Mouse (Mus musculus): ENCODE data around the gene Pfdn4.

GRCm38 (mm10) chr2:170544950-170545349, 48.7 kb downstream of the Pfdn4 start:
- TF ChIP-seq POLR2A (IDR thresholded peaks at IDR 0.05; ENCODE audit: low read depth, low read length) = no peak
- no peak for TF ChIP-seq CTCF (IDR thresholded peaks at IDR 0.05; ENCODE audit: borderline replicate concordance, insufficient read depth, low read length)

Measured in embryonic fibroblast, embryonic 13.5 days (primary cell).